ENCODE assay signal across 34 mouse cellular contexts in the genomic region with DNA sequence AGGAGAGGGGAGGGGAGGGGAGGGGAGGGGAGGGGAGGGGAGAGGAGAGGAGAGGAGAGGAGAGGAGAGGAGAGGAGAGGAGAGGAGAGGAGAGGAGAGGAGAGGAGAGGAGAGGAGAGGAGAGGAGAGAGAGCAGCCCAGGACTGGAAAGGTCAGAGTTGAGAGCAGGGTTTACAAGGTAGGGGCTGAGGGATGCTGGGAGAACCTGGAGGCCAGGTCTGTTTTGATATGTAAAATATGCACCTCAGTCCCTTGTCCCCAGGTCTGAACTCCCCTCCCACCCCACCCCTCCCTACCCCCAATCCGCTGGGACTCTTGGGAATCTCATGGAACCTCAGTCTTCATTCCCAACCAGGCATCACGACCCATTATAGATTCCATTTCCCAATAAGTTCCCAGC. TPM values are rescaled to one million over a fixed set of nuclear protein-coding genes. Genes with fewer than 3 reads are reported as not detected.
"Had no signal": no experiment of that assay in that cellular context is flagged by ENCODE, and none has a peak within 500 bp of the region (broad histone marks: within the 10 kb centered on the region; RNA-seq: fewer than 3 reads in every experiment).

No protein-coding gene starts in this region.

RNA-seq across cellular contexts. Expression of gene Epp13, which starts 7.5 kb away (rescaled TPM):
- total RNA-seq: common myeloid progenitor, adult 5-6 weeks; forebrain, postnatal 0 days; gastrocnemius, adult 18-20 months; gastrocnemius, adult 2 months; gastrocnemius, adult 8-10 months; gastrocnemius, postnatal 10 days; gastrocnemius, postnatal 14 days; gastrocnemius, postnatal 25 days; gastrocnemius, postnatal 36 days; gastrocnemius, postnatal 4 days; granulocyte monocyte progenitor cell, adult 5-6 weeks; heart, adult 18-20 months; heart, adult 2 months; heart, adult 8-10 months had no signal
- polyA plus RNA-seq: cortical plate, adult 2 months; embryonic facial prominence, embryonic 10.5 days; embryonic facial prominence, embryonic 11.5 days; embryonic facial prominence, embryonic 12.5 days; embryonic facial prominence, embryonic 13.5 days; embryonic facial prominence, embryonic 15.5 days; erythroblast, embryonic 14.5 days; forebrain, embryonic 10.5 days; forebrain, embryonic 11.5 days; forebrain, embryonic 12.5 days; forebrain, embryonic 13.5 days; forebrain, embryonic 14.5 days; forebrain, embryonic 15.5 days; forebrain, embryonic 16.5 days; frontal cortex, adult 2 months; heart, adult 2 months; heart, embryonic 10.5 days; heart, embryonic 11.5 days; heart, embryonic 12.5 days had no signal

RNA-seq across cellular contexts. Expression of gene Zscan5b, which starts 37.9 kb away (rescaled TPM):
- total RNA-seq: common myeloid progenitor, adult 5-6 weeks; forebrain, postnatal 0 days; gastrocnemius, adult 18-20 months; gastrocnemius, adult 2 months; gastrocnemius, adult 8-10 months; gastrocnemius, postnatal 10 days; gastrocnemius, postnatal 14 days; gastrocnemius, postnatal 25 days; gastrocnemius, postnatal 36 days; gastrocnemius, postnatal 4 days; granulocyte monocyte progenitor cell, adult 5-6 weeks; heart, adult 18-20 months; heart, adult 2 months; heart, adult 8-10 months had no signal
- polyA plus RNA-seq: cortical plate, adult 2 months; embryonic facial prominence, embryonic 10.5 days; embryonic facial prominence, embryonic 11.5 days; embryonic facial prominence, embryonic 12.5 days; embryonic facial prominence, embryonic 13.5 days; embryonic facial prominence, embryonic 14.5 days; embryonic facial prominence, embryonic 15.5 days; erythroblast, embryonic 14.5 days; forebrain, embryonic 10.5 days; forebrain, embryonic 11.5 days; forebrain, embryonic 12.5 days; forebrain, embryonic 13.5 days; forebrain, embryonic 14.5 days; forebrain, embryonic 15.5 days; forebrain, embryonic 16.5 days; forebrain, postnatal 0 days; frontal cortex, adult 2 months; gonadal fat pad, adult 2 months; heart, adult 2 months; heart, embryonic 10.5 days; heart, embryonic 11.5 days; heart, embryonic 12.5 days had no signal
